Mouse (Mus musculus) ES-CJ7 (cell line): ENCODE measurements around the gene Slc27a3.
A peak's percentile ranks its signal among the peaks of the same experiment; 100 is the strongest.

Source experiments
- DNase-seq: peaks from one replicate; pipeline ENCODE4 v3.0.0; 2011; ENCODE audit warnings: low read depth, low spot score

Gene Slc27a3

DNA sequence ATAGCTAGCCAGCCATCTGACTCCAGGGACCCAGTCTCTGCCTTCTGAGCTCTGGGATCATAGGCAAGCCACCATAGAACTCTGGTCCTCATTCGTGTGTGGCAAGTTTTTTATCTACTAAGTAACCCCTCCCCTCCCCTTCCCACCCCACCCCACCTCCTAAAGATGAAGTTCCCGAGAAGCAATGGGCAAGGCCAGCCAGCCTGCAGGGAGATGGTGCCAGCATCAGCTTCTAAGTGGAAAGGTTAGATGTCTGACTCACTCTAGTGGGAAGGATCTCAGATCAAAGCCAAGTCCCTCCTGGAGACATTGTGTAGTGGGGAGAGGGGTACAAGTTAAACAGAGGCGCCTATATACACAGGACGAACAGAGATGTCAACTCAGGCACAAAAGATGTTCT is 1.3 kb upstream of the Slc27a3 start:
- DNase-seq, result no peak

DNA sequence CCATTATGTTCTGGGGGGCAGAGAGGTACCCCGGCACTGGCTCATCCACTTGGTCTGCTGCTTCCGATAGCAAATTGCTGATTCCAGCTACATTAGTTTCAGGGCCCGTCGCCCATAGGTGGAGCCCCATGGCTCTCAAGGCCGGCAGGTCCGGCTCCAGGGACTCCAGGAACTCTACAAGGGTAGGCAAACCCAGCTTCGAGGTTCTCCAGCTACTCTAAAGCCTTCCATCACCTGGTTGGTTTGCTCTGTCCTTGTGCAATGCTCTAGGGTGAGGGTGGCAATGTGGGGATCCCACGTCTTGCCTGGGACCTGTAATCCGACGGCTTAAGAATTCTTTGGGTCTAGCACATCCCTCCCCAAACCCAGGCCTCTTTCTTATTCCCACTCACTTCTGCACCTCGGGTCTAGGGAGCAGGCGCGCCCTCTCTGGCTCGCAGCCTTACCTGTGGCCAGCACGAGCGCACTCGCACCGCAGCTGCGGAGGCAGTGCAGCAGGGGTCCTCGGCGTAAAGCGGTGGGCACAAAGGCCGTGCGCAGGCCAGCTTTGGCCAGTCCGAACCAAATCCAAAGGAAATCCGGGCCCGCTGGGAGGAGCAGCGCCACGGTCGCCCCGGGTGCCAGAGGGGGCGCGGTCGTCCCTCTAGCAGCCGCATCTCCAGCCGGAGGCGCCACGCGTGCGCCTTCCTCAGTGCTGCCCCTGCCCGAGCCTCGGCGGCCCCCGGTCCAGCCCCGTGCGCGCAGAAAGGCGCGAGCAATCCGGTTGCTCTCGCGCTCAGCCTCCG is 820 bp downstream of the Slc27a3 start:
- peak; percentile 62 for DNase-seq

GRCm38 (mm10) chr3:90388192-90388591 is 1.5 kb downstream of the Slc27a3 start:
- no peak for DNase-seq

- DNase-seq, result no peak
Observed at GRCm38 (mm10) chr3:90387483-90387882, 2.3 kb downstream of the Slc27a3 start.

DNA sequence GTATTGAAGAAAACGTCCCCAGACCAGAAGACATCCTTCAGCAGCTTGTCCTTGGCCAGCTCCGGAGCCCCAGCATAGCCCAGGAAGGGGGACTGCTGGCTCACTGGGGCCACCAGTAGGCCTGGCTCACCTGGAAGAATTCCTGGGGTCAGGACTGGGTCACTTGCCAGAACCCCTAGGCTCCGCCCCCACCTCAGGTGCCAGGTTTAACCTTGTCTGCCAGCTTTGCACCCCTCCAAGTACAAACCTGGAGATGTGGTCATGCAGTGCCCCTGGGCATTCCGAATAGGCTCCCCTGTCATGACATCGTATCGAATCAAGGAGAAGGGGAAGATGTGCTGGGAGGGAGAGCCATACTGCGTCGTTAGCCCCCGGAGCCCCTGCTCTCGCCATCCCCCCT is 2.9 kb downstream of the Slc27a3 start:
- DNase-seq, result no peak

- DNase-seq, result no peak
Observed at GRCm38 (mm10) chr3:90384851-90385375, 4.8 kb downstream of the Slc27a3 start.

- DNase-seq, result no peak
Observed at GRCm38 (mm10) chr3:90383690-90384089, 6.0 kb downstream of the Slc27a3 start.

- peak; percentile 59 for DNase-seq
Observed at GRCm38 (mm10) chr3:90381727-90382126, 8.0 kb downstream of the Slc27a3 start.

DNA sequence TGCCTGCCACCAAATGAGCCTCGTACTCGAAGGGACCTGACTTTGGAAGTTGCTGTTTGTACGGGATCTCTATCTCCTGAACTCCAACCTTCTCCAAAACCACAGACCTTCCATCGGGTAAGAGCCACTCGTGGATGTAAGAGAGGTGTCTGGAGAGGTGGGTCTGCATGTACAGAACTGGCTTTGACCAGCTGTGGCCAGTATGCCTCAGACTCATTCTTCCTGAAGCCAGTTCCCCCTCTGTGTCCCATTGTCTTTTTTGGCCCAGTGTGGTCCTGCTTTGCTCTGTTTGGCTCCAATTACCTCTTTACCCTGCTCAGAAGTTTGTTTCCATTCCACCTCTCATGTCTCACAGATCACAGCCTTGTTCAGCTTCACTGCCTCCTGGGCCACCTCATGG is 11.2 kb downstream of the Slc27a3 start:
- DNase-seq, result peak; percentile 63

DNA sequence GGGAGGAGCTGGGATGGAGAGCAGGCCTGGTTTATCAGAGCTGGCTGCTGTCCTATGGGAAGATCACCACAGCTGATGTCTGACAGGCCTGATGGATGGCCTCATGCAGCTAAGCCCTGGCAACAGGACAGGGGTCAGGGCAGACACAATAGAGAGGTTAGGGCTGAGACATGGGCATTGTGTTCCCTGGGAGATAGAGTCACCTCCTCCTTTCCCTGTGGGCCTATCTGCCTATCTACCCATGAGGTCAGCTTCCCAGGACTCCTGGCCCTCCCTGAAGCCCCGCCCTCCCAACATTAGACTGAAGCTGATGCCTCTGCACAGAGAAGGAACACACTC is 13.5 kb downstream of the Slc27a3 start:
- no peak for DNase-seq

GRCm38 (mm10) chr3:90375562-90376246 is 14.0 kb downstream of the Slc27a3 start:
- no peak for DNase-seq

DNA sequence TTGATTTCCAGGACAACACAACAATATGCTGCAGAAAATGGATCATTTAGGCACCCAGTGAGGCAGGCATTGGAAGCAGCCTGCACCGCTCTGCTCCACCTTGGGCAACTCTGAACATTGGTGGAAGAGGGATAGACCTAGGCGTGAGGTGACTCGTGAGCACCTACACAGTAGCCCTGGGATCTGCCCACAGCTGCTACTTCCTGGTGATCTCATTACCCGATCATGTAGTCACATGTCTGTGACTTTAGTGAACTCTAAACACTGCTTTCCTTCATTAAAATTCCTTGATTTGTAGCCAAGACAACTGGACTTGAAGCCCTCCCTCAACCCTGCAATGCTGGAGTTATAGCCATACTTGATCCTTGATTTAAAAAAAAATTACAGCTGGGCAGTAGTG is 15.4 kb downstream of the Slc27a3 start:
- DNase-seq, result no peak

GRCm38 (mm10) chr3:90373432-90374028 is 16.2 kb downstream of the Slc27a3 start:
- peak; percentile 88 for DNase-seq

DNA sequence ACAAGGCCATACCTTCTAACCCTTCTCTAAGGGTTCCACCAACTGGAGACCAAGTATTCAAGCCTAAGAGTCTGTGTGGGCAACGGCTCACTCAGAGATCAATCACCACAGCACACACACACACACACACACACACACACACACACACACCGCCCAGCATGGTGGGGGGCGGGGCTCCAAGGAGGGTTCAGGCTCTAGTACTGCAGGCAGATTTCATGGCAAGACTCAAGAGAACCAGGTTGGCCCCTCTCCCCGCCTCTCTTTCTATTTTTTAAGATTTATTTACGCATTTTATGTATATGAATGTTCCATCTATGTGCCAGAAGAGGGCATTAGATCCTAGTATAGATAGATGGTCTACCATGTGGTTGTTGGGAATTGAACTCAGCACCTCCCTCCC is 16.9 kb downstream of the Slc27a3 start:
- no peak for DNase-seq

- no peak for DNase-seq
Observed at GRCm38 (mm10) chr3:90371857-90372256, 17.9 kb downstream of the Slc27a3 start.

DNA sequence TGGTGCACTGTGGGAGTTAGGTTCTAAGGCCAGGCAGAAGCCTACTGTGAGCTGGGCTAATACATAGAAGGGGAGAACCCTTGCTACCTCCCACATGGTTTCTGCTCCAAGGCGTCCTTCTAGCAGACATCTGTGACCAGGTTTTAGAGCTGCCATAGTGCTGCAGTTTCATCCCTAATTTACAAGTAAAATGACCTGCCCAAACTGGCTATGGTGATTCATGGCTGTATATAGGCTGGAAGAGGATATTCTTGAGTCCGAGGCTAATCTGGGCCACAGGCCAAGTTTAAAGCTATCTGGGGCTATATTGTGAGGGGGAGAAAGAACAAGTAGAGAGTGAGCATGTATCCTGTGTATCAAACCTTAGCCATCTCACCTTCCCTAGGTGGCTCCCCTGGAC is 20.7 kb downstream of the Slc27a3 start:
- no peak for DNase-seq

GRCm38 (mm10) chr3:90367001-90367632 is 22.6 kb downstream of the Slc27a3 start:
- DNase-seq, result no peak

- no peak for DNase-seq
Observed at GRCm38 (mm10) chr3:90362346-90362745, 27.4 kb downstream of the Slc27a3 start.

DNA sequence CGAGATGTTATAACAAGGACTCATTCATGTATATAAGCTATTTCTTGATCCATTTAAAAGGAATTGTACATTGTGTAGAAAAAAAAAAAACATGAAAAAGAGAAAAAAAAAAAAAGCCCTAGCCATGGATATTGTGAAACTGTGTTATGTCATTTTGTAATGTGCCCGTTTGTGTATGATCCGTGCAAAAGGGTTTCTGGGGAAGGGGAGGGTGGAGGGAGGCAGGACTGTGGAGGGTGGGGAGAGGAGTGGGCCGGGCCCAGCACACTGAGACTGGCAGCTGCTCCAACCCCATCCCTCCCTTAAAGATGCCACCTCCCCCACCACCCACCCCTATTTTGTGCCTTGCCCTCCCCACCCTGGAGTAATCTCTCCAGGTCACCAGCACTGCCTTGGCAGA is 28.3 kb downstream of the Slc27a3 start:
- no peak for DNase-seq

- no peak for DNase-seq
Observed at GRCm38 (mm10) chr3:90359230-90359629, 30.5 kb downstream of the Slc27a3 start.

DNA sequence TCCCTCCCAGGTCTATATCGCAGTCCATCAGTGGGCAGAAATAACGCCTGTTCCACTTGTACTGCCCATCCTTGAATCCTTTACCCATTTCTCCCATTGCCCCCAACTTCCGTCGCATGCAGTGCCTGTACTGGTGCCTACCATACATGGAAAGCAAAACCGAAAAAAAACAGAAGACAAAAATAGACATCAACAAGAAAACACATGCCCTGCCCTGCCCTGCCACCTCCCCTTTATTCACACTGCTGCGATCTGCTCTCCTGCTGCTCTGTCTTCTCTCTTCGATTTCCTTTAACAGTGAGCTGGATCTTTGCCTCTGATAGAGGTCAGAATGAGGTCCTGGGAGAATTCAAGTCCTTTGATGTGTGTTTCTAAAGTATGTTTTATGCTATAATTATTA is 31.8 kb downstream of the Slc27a3 start:
- no peak for DNase-seq

- peak; percentile 48 for DNase-seq
Observed at GRCm38 (mm10) chr3:90347847-90348246, 41.9 kb downstream of the Slc27a3 start.
